Mouse (Mus musculus) adrenal gland, postnatal 25 days (tissue): ENCODE measurements around the gene Syt11. TPM values are rescaled to one million over a fixed set of nuclear protein-coding genes. Genes with fewer than 3 reads are reported as not detected.
"Not testable (repeated sequence)": the region's sequence is repeated elsewhere in the genome, so short reads cannot be mapped to it uniquely, and the experiment has no call there.

Experiments
- DNase-seq: peaks from one replicate; pipeline ENCODE4 v3.0.0; 2021; ENCODE audit warnings: mixed read lengths
- long read RNA-seq: library from polyadenylated mRNA; stranded (forward); transcript quantifications from one replicate; pipeline ENCODE4 v2.0.0, GENCODE M21; 2021
- total RNA-seq: library from RNA; stranded (reverse); gene quantifications from 2 replicates; pipeline ENCODE4 v1.2.3, GENCODE M21; 2021

The Syt11 gene
- 7.8 and 11.1 TPM in 2 replicates for total RNA-seq
- long read RNA-seq, partial matches to known transcripts = 0 of 4 reads
- long read RNA-seq, other reads (novel, unspliced or antisense) = 4 of 4 reads

DNA sequence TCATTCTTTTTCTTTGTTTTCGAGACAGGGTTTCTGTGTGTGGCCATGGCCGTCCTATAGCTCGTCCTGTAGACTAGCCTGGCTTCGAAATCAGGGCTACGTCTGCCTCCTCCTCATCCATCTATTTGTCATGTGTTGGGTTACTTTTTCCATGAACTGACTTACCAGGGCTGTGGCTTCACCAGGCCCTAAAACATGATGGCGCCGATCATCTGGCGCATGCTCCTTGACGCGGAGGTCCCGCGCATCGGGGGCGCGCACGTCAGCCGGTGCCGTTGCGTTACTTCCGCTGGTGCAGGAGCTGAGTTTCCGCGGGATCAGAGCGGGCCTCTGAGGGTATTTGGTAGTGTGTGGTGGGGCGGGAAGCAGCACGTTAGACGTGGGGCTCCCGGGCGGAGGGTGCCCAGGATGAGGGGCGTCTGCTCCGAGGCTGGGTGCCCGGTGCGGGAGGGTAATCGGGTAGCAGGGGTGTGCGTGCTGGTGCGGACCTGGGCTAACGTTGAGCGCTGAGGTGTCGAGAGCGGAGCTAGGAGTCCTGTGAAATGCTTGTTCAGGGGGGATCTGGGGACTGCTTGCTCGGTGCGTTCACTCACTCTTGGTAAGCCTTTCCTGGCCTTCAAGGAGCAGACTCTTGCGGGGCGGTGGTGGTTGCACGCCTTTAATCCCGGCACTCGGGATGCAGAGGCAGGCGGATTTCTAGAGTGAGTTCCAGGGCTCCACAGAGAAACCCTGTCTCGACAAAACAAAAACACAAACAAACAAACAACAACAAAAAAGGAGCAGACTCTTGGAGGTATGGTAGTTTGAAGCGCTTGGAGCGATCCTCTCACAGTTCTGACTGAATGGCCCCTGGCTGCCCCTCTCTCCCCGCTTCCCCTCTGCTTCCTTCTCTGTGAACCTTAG is at the start of gene Syt11:
Gene Syt11 (minus strand): TSS at position 226 of the 903 bp plus-strand sequence.
- DNase-seq = not testable (repeated sequence)

DNA sequence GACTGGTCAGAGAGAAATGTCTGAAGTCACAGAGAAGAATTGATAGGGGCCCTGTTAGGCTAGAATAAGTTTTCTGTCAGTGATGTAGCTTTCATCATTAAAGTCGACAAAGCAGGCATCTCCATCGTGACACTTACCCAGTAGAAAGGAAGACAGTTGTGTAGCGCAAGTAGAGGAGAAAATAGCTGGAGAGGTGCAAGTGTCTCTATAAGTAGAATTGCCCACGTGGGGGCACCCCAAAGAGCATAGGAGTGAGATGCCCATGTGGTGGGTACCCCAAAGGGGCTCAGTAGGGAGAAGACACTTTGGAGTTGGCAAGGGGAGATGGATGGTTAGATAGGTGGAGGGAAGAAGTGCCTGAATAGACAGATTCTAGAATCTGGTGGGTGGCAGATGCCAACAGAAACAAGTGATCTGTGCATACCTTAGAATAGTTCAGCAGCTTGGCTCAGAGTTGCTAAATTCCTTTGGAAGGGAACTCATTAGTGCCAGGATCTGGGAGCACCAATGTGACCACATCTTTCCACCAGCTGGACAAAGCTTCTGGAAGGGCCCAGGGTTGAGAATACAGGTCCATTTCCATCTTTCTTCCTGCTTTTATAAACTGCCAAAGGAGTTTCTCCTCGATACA is 29.1 kb upstream of the Syt11 start:
- DNase-seq = no peak

DNA sequence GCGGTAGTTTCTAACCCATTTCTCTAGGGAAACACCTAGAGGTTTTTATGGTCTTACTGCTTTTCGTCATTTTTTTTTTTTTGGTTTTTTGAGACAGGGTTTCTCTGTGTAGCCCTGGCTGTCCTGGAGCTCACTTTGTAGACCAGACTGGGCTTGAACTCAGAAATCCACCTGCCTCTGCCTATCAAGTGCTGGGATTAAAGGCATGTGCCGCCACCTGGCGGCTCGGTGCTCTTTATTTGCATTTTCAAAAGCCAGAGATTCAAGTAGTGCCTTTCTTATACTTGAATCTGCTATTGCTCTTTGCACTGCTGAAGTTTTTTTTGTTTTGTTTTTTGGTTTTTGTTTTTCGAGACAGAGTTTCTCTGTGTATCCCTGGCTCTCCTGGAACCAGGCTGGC is 22.5 kb upstream of the Syt11 start:
- DNase-seq = not testable (repeated sequence)

DNA sequence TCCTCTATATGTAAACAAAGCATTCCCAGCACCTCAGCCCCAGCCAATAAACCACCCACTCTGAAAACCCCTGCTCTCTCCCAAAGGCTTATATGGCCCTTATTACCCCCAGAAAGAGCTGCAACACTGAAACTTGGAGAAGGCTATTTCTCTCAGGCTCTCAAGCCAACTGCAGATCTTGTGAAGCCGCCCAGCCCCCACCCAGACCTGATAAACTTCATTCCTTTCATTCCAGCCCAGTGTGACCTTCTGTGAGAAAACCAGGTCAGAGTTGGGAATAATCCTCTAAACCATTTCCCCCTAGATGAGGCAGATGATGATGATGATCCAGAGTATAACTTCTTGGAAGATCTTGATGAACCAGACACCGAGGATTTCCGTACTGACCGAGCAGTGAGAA is 13.1 kb upstream of the Syt11 start:
- not testable (repeated sequence) for DNase-seq

DNA sequence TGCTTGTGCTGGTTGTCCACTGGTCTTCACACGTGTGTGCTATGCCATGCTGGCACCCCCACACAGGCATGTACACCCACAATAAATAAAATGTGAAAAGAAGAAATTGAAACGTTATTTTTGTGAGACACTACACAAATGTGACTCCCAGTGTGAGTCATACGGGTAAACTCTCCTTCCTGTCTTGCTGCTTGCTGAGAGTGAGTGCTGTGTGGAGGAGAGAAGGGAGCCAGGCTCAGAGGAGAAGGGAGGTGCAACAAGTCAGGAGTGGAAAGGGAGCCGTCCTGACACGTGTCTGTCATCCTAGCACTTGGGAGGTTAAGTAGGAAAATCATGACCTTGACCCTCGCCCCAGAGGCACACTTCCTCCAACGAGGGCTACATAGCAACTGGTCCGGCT is 11.8 kb upstream of the Syt11 start:
- not testable (repeated sequence) for DNase-seq

DNA sequence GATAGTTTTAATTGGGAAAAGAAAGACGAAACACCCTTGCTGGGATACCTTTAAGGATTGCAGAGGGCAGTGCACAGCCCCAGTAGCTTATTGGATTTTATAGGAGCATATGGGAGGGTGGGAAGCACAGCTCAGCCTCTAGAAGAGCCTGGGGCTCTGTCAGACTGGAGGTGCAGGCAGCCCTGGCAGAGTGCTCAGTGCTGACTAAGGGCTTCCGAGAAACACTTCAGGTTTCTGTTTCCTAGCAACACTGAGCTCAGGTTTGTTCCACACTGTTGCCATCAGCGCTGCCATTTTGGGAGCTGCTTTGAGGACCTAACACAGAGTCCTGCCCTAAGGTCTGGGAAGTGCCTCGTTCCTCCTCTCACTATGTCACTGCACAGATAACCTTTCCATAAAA is 11.4 kb upstream of the Syt11 start:
- not testable (repeated sequence) for DNase-seq

DNA sequence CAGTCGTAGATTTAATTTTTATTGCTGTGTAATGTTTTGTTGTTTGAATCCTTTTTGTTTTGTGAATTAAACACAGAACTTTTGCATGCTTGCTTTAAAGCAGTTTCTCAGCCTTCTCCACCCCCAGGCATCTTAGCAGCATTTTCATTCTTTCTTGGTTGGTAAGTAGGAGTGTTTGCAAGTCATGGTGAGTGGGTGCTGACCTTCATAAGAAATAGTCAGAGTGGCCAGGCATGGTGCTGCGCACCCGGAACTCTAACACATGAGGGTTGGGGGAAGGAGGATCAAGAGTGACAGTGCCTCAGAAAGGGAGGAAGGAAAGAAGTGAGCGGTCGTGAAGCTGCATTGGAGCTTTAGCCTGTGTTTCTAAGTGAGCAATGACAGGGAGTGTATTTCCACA is 9.9 kb upstream of the Syt11 start:
- DNase-seq = no peak

DNA sequence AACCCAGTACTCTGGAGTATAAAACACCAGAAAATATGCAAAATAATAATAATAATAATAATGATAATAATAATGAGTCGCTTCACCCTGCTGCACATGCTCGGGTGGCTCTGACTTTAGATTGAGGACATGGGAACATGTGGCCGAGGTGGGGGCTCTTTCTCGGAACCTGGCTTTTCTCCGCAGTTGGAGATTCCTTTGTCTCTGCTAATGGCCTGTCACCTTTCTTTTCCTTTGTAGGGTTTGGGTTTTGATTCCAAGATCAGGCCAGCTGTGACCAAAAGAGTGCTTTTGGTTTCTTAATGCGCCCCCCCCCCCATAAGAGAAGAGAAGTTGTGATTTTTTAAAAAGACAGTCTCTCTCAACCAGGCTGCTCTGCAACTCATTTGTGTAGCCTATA is 1.8 kb downstream of the Syt11 start:
- not testable (repeated sequence) for DNase-seq

DNA sequence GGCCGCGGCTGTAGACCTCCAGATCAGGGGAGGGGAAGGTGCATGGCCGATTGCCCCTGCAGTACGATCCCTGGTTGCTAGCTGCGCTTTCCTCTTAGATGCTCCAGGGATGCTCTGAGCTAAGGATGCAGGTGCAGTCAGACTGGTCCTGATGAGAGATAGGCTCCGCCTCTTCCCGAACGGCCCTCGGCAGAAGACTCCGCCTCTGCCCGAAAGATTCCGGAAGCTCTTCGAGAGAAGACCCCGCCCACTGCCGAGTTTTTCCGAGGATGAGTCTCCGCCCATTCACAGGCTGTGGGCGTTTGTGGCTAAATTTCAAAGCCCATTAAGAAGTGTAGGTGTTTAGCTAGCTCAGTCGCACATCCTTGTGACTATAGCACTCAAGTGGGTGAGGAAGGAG is 2.6 kb downstream of the Syt11 start:
- DNase-seq = peak; percentile 76

DNA sequence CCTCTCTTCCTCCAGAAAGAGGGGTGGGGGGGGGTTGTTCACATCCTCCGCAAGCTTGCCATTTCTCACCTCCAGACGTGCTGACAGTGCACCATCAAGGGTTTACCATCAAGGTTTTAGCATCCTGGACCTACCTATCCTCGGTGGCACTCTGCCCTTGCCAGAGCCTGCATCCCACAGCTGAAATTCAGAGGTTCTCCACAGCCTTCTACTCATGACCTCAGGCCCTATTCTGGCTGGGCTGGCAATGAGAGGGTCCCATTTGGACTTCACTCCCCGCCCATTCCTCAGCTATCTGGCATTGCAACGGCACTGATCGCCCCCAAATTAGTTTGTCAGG is 3.1 kb downstream of the Syt11 start:
- not testable (repeated sequence) for DNase-seq

DNA sequence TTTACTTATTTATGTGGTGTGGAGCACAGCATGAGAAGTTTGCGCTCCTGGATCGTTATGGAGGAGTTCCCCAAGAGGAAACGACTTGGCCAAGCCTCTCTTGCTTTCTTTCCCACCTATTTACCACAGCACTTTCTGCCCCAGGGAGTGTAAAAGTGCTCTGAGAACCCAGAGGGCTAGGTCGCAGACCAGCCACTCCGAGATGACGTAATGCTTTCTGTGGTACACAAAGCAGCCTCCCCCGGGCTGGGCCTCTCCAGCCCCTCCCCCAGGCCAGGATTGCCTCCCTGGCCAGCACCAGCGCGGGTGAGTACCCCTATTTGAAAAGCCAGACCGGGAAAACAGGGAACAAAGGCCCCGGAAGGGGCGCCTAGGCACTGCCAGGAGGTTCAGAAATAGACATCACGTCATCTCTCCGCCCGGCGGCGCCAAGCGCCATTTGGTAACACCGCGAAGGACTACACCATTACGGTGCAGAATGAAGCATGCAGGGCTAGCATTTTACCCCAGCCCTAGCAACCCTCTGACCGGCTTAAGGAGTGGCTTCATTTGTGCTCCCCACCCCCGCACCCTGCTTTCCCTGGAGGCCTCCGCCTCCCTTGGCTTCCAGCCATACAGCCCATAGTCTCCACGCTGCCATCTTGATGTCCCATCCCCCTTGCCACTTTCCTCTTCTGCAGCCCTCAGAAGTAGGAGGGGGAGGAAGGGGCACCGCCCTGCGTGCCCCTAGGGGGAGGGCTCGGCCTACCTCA is 3.6 kb downstream of the Syt11 start:
- DNase-seq = peak; percentile 44

DNA sequence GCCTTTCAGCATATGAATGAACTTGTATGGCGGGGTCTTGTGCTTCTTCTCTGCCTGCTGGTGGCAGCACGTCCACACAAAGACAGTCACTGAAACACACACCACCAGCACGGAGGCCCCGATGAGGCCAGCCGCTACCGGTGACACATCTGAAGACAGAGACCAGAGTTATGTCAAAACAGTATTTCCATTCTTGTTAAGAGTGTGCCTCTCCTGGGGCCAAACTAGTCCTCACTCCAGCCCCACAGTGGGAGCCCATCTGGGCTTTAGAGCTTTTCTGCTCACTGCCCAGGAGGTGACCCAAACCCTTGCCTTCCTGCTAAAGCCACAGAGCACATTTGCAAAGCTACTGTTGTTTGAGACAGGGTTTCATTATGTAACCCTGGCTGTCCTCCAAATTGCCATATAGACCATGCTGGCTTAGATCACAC is 12.5 kb downstream of the Syt11 start:
- no peak for DNase-seq

DNA sequence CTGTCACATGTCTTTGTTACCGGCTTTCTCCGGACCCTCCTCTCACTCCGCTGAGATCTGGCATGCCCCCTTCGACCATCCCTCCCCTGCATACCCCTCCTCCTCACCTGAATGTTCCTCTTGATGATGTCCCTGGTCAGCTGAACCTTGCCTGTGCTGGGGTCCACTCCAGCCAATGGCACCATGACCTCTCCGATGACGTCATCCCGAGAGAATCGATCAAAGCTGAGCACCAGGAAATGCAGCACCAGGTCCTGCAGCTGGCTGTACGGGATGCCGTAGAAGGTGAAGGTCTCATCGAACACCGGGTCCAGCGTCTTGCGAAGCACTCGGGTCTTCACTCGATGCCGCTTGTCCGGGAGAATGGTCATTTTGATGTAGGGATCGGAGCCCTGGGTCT is 13.3 kb downstream of the Syt11 start:
- no peak for DNase-seq

DNA sequence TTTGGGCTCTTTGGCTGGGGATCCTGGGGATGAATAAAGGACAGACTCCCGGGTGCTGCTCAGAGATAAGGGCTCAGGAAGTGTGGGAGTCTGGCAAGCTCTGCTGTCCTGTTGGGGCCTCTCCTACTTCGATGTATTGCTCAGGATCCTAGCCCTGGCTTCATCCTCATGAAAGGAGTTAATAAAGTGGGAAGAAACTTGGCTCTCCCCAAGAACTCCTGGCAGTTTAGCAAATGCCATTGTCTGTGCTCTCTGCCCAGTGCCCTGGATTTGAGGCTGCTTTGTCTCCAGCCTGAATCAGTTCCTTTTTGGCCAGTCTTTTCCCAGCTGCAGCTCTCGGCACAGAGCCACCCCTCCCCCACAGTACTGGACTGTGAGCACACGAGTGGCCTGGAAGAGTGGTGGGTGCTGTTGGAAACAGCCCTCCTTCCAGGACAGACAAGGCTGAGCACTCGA is 16.9 kb downstream of the Syt11 start:
- peak; percentile 53 for DNase-seq

DNA sequence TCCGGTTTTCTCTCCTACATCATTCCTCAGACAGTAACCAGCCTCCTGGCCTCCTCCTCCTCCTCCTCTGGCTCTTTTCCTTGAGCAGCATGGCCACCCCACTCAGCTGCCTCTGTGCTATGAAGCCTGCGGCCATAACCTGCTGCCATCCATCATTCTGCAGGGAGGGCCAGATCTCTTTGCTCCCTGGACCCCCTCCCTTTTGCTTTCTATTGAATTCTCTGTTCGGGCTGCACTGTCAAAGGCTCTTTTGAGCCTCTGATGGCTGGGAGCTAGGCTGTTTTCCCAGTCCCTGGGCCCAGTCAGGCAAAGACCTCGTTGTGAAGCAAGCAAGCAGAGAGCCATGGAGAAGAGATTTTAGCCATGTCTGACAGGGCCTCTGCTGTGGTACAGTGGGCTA is 18.7 kb downstream of the Syt11 start:
- no peak for DNase-seq

DNA sequence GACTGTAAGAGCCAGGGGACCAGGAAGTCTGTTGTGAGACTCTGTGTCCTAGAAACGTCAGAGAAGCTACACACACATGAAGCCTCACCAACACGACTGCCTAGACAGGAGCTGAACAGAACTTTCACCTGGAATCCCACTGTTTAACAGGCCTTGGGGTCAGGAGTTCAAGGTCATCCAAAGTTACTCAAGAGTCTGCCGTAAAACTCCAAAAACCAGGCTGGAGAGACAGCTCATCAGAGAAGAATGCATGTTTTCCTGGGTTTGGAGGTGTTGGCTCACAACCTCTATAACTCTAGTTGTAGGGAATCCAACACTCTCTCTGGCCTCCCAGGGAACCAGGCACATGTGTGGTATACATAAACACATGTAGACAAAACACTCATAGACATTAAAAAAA is 19.4 kb downstream of the Syt11 start:
- no peak for DNase-seq

DNA sequence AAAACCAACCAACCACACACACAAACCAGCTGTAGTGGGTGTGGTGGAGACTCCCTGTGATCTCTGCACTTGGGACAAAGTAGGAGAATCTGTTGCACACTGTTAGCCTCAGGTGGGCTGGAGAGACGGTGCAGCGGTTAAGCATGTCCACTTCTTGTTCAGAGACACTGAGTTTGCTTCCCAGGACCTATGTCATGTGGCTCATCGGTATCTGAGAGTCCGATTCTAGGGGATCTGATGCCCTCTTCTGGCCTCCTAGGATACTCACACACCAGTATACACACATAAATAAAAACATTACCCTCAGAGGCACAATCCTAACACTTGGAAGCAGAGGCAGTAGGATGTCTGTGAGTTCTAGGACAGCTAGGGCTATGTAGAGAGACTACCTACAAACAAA is 20.7 kb downstream of the Syt11 start:
- DNase-seq = no peak

DNA sequence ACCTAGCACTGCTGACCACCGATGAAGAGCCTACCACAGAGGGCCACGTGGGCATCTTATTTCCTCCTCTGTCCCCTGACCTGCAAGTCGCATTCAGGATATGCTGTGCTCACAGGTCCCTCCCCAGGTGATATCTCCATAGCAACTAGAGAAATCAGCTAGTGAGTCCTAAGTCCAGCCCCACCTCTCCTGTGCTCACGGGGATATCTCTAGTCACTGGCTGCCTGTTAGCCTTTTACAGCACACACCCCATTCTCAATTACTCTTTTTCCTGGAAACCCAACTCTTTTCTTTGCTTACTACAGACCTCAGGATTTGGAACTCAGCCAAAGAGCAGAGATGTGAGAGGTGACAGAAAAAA is 28.1 kb downstream of the Syt11 start:
- DNase-seq = no peak

DNA sequence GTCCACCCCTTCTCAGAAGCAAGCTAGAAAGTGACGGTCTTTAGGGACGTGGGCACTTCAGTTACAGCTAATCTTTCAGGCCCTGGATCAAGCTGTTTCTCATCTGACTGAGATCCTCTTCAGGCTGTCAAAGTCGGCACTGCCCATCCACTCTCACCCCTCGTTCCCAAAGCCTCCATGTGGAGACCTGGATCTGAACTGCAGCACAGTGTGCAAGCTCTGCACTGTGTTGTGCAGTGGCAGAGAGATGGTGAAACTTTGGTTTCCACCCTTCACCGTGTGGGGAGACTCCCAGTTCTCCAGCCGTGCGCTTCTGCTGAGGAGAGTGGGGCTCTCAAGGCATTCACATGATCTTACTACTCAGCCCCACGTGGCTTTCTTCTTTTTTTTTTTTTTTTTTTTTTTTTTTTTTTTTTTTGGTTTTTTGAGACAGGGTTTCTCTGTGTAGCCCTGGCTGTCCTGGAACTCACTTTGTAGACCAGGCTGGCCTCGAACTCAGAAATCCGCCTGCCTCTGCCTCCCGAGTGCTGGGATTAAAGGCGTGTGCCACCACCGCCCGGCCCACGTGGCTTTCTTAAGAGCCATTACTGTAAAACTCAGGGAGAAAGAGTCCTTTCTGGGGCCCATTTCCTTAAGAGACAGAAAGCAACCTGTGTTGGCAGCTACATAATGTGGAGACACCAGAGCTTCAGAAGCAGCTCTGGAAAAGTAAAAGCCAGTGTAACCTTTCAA is 28.7 kb downstream of the Syt11 start:
- DNase-seq = no peak

DNA sequence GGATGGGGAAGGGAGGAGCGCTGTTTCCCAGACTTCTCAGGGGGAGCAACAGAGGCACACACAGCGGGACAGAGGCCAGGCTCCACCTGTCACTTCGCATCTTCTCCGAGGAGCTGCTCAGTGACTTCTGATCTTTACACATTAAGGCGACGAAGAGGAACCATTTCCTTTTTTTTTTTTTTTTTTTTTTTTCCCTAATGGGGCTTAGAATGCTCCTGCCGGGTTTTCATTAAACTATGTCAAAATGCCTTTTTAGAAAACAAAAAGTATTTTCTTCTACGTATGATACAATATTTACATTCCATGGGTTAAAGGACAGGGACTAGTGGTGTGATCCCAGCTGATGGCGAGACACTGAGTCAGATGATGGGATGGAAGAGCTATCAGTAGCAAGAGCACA is 29.4 kb downstream of the Syt11 start:
- DNase-seq = no peak

DNA sequence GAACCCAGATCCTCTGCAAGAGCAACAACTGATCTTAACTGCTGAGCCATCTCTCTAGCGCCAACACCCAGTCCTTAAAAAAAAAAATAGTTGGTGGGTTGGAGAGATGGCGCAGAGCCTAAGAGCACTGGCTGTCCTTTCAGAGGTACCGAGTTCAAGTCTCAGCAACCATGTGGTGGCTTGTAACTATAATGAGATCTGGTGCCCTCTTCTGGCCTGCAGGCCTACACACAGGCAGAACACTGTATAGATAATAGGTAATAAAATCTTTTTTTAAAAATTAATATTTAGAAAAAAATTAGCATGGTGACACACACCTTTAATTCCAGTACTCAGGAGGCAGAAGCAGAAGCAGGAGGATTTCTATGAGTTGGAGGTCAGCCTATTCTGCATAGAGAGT is 34.8 kb downstream of the Syt11 start:
- DNase-seq = no peak

DNA sequence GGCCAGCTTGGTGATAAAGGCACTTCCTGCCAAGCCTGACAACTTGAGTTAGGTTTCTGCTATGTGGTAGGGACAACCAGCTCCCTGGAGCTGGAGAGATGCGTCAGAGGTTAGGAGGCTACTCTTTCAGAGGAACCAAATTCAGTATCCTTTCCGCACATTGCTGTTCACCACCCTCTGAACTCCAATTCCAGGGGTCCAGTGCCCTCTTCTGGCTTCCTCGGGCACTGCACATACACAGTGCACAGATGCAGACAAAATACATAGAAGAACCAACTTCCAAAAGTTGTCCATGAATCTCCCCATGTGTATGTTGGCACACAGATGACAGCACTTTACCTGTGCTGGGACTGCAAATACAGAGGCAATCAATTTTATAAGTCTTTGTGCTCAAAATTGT is 36.3 kb downstream of the Syt11 start:
- peak; percentile 70 for DNase-seq
